Mouse (Mus musculus): ENCODE measurements around the gene Dhrs11. TPM values are rescaled to one million over a fixed set of nuclear protein-coding genes. Genes with fewer than 3 reads are reported as not detected.
"Not testable (repeated sequence)": the region's sequence is repeated elsewhere in the genome, so short reads cannot be mapped to it uniquely, and the experiment has no call there.

Gene Dhrs11
- polyA plus RNA-seq, 1 experiment from 2014 or later = 5.8 TPM

DNA sequence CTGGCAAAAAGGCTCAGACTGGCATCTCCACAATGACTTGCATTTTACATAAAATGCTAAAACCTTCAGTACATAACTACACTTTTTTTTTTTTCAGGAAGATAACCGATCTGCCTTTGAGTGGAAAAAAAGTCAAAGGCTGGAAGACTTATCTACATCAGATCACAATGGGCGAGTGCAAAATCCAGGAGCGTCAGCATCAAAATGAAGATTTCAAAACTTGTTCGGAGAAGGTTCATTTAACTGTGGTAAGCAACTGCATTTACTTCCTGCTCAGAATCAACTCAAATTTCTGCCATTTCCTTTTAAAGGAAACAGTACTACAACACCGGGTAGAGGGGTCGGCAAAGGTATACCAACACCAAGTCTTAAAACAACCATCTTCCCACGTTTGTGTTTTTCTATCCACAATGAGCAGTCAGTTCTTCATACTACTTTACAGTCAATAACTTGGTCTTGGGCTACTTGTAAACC is 40.0 kb upstream of the Dhrs11 start:
- H3K36me3 ChIP-seq (ENCODE audit: control insufficient read depth, insufficient read depth, low read length) = no peaks in the 10 kb centered on the region
- H3K27me3 ChIP-seq (ENCODE audit: control insufficient read depth, insufficient read depth, low read length) = no peaks in the 10 kb centered on the region
- 16% methylated on average over 7 of the region's 7 CpGs for WGBS
- H3K4me3 ChIP-seq (replicated peaks; ENCODE audit: low read depth, low read length) = peak overlapping the region; percentile 86
- peak overlapping the region; percentile 66 for H3K4me2 ChIP-seq (ENCODE audit: low read length)
- DNase-seq = no peak
- ATAC-seq (ENCODE audit: low FRiP score, low TSS enrichment) = no peak
- peak overlapping the region; percentile 80 for H3K9ac ChIP-seq (replicated peaks; ENCODE audit: low read length)
- no peak overlapping the region; the same call in 1 of the 2 replicates for H3K27ac ChIP-seq (replicated peaks; ENCODE audit: low read depth, low read length)
- peaks cover 19% of the 10 kb centered on the region for H3K4me1 ChIP-seq (ENCODE audit: control insufficient read depth, insufficient read depth, low read length)
- H3K9me3 ChIP-seq (ENCODE audit: control insufficient read depth, low read length) = no peaks in the 10 kb centered on the region

DNA sequence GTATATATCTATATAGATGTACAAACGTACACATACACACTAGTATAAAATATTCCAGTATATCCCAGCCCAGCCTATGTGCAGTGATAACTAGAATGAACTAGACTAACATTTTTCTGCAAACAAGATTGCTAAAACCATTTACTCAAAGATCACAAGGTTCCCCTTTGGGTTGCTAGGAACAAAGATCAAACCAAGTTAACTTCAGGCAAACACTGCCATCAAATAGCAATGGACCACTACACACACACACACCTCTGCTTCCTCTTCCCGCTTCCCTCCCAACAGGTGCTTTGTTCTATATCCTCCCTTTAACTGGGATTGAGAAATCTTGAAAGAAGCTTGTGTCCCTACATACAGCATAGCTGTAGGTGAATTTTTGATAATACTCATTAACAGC is 38.8 kb upstream of the Dhrs11 start:
- DNase-seq = no peak
- Histone ChIP-seq H3K27me3 (ENCODE audit: control insufficient read depth, insufficient read depth, low read length) (no peaks in the 10 kb centered on the region), H3K27ac (replicated peaks; ENCODE audit: low read depth, low read length) (no peak overlapping the region), H3K4me1 (ENCODE audit: control insufficient read depth, insufficient read depth, low read length) (peaks cover 19% of the 10 kb centered on the region), H3K9ac (replicated peaks; ENCODE audit: low read length) (no peak overlapping the region), H3K4me2 (ENCODE audit: low read length) (peak overlapping the region; percentile 32), H3K4me3 (replicated peaks; ENCODE audit: low read depth, low read length) (0 out of 2 replicates have a peak overlapping the region, but pooled peaks have one; percentile 8), H3K9me3 (ENCODE audit: control insufficient read depth, low read length) (no peaks in the 10 kb centered on the region), H3K36me3 (ENCODE audit: control insufficient read depth, insufficient read depth, low read length) (peaks cover 2% of the 10 kb centered on the region; the same call in 1 of the 2 replicates)
- 93% methylated on average over 2 of the region's 2 CpGs for WGBS
- ATAC-seq (ENCODE audit: low FRiP score, low TSS enrichment) = no peak

DNA sequence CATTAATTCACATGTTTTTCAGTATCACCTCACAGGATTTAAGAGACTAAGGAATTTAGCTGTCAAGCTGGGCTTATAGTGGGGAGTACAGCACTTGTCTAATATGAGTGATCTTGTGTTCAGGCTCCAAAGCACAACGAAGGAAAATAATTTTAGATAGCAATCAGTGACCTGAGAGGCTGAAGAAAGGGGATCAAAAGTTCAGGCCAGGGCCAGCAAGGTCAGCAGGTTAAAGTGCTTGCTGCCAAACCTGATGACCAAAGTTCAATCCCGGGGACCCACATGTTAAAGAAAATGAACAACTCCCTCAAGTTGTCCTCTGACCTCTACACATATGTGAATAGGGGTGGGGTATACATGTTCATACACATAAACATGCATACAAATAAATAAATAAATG is 36.5 kb upstream of the Dhrs11 start:
- H3K27me3 ChIP-seq (ENCODE audit: control insufficient read depth, insufficient read depth, low read length) = no peaks in the 10 kb centered on the region
- WGBS = 90% methylated on average over 2 of the region's 2 CpGs
- H3K9ac ChIP-seq (replicated peaks; ENCODE audit: low read length) = no peak overlapping the region

DNA sequence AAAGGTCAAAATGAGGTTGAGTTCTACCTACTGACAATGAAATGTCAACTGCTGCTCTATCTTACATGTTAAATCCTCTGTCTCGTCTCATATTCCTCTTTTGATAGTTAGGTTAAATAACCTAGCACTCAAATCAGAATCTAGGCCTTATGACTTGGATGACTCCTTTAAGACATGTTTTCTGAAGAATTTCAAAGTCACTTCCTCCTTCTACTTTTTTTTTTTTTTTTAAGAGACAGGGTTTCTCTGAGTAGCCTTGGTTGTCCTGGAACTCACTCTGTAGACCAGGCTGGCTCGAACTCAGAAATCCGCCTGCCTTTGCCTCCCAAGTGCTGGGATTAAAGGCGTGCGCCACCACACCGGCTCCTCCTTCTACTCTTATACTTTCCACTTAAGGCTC is 26.5 kb upstream of the Dhrs11 start:
- Histone ChIP-seq H3K4me3 (replicated peaks; ENCODE audit: low read depth, low read length) (no peak overlapping the region), H3K9ac (replicated peaks; ENCODE audit: low read length) (no peak overlapping the region), H3K4me1 (ENCODE audit: control insufficient read depth, insufficient read depth, low read length) (no peaks in the 10 kb centered on the region), H3K9me3 (ENCODE audit: control insufficient read depth, low read length) (no peaks in the 10 kb centered on the region), H3K36me3 (ENCODE audit: control insufficient read depth, insufficient read depth, low read length) (peaks cover 68% of the 10 kb centered on the region), H3K27me3 (ENCODE audit: control insufficient read depth, insufficient read depth, low read length) (no peaks in the 10 kb centered on the region), H3K4me2 (ENCODE audit: low read length) (no peak overlapping the region), H3K27ac (replicated peaks; ENCODE audit: low read depth, low read length) (no peak overlapping the region)
- DNase-seq = no peak
- 95% methylated on average over 6 of the region's 6 CpGs for WGBS
- ATAC-seq (ENCODE audit: low FRiP score, low TSS enrichment) = no peak

More for the DNA sequence above, 36.5 kb upstream of the Dhrs11 start:
- no peaks in the 10 kb centered on the region for H3K9me3 ChIP-seq (ENCODE audit: control insufficient read depth, low read length)
- DNase-seq (no peak), ATAC-seq (ENCODE audit: low FRiP score, low TSS enrichment) (no peak)
- no peak overlapping the region for H3K4me3 ChIP-seq (replicated peaks; ENCODE audit: low read depth, low read length)
- peaks cover 10% of the 10 kb centered on the region for H3K36me3 ChIP-seq (ENCODE audit: control insufficient read depth, insufficient read depth, low read length)
- no peak overlapping the region for H3K27ac ChIP-seq (replicated peaks; ENCODE audit: low read depth, low read length)
- H3K4me2 ChIP-seq (ENCODE audit: low read length) = no peak overlapping the region
- H3K4me1 ChIP-seq (ENCODE audit: control insufficient read depth, insufficient read depth, low read length) = peaks cover 13% of the 10 kb centered on the region

DNA sequence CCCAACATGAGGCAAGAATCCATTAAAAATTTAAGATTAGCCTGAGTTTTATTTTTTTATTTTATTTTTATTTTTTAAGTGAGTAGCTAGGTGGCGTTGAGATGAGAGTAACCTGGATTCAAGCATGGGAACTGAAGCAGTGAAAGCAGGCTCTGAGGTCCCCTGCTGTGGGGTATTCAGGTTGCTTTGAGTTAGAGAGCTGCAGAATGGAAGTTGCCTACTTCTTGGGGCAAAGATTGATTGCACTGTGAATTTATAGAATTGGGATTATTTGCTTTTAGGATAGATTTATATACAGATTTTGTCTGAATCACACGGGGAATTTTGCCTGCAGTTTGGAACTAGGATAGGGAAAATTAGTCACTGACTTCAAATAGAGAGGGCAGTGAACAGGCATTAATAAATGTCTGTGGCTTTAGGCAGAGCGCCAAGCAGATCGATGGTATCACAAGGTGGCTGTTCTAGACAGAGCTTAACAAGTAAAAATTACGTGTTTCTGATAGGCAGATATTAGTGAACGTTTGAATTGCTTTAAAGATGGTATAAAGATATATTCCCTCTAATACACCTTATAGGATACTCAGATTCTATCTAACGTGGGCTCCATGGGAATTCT is 18.8 kb upstream of the Dhrs11 start:
- WGBS = 92% methylated on average over 7 of the region's 7 CpGs
- DNase-seq (no peak), ATAC-seq (ENCODE audit: low FRiP score, low TSS enrichment) (no peak)
- H3K4me2 ChIP-seq (ENCODE audit: low read length) = no peak overlapping the region
- peaks cover 48% of the 10 kb centered on the region for H3K36me3 ChIP-seq (ENCODE audit: control insufficient read depth, insufficient read depth, low read length)
- no peaks in the 10 kb centered on the region for H3K9me3 ChIP-seq (ENCODE audit: control insufficient read depth, low read length)
- no peak overlapping the region for H3K9ac ChIP-seq (replicated peaks; ENCODE audit: low read length)
- no peak overlapping the region for H3K4me3 ChIP-seq (replicated peaks; ENCODE audit: low read depth, low read length)
- no peaks in the 10 kb centered on the region for H3K4me1 ChIP-seq (ENCODE audit: control insufficient read depth, insufficient read depth, low read length)
- no peaks in the 10 kb centered on the region for H3K27me3 ChIP-seq (ENCODE audit: control insufficient read depth, insufficient read depth, low read length)
- H3K27ac ChIP-seq (replicated peaks; ENCODE audit: low read depth, low read length) = no peak overlapping the region

DNA sequence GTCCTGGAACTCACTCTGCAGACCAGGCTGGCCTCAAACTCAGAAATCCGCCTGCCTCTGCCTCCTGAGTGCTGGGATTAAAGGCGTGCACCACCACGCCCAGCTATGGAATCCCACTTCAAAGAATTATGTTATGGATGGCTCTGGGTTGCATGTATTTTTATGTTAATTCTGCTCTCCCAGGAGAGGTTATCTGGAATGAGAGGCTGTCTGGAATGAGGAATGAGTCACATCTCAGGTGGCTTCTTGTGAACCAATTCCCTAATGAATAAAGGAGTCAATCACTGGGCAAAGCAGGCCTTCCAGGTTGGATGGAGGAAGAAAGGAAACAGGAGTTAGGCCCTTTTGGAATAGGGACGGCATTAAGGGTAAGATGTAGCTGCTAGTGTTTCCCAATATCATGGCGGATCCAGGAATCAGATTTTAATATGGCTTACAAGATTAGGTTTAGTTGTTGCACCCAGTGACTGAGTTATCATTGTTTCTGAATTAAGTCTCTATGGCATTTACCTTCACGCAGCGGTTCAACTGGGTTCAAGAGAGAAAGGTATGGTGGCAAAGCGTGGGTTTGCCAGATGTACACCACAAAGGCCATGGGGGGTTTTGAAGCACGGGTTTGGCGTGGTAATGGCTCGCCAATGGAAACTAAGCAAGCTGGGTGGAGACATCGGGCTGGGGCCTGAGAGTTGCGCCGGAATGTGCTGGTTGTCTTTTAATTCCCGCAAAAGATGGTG is 18.1 kb upstream of the Dhrs11 start:
- Histone ChIP-seq H3K27ac (replicated peaks; ENCODE audit: low read depth, low read length) (no peak overlapping the region), H3K4me2 (ENCODE audit: low read length) (no peak overlapping the region), H3K4me1 (ENCODE audit: control insufficient read depth, insufficient read depth, low read length) (no peaks in the 10 kb centered on the region), H3K9ac (replicated peaks; ENCODE audit: low read length) (no peak overlapping the region), H3K36me3 (ENCODE audit: control insufficient read depth, insufficient read depth, low read length) (peaks cover 42% of the 10 kb centered on the region), H3K27me3 (ENCODE audit: control insufficient read depth, insufficient read depth, low read length) (no peaks in the 10 kb centered on the region), H3K9me3 (ENCODE audit: control insufficient read depth, low read length) (no peaks in the 10 kb centered on the region), H3K4me3 (replicated peaks; ENCODE audit: low read depth, low read length) (no peak overlapping the region)
- 96% methylated on average over 15 of the region's 15 CpGs for WGBS
- ATAC-seq (ENCODE audit: low FRiP score, low TSS enrichment) (no peak), DNase-seq (no peak)

DNA sequence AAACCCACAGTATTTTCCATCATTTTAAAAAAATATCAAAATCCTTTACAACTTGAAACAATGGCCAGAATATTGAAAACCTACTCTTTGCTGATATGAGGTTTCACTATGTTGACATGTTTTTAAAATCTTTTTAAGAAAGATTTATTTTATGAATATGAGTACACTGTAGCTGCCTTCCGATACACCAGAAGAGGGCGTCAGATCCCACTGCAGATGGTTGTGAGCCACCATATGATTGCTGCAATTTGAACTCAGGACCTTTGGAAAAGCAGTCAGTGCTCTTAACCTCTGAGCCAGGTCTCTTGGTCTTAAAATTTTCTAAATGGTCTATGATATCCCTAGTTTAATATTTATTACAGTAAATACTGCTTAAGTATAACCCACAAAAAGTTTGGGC is 10.5 kb upstream of the Dhrs11 start:
- peaks cover 64% of the 10 kb centered on the region for H3K36me3 ChIP-seq (ENCODE audit: control insufficient read depth, insufficient read depth, low read length)
- H3K27me3 ChIP-seq (ENCODE audit: control insufficient read depth, insufficient read depth, low read length) = no peaks in the 10 kb centered on the region
- H3K9me3 ChIP-seq (ENCODE audit: control insufficient read depth, low read length) = no peaks in the 10 kb centered on the region
- H3K27ac ChIP-seq (replicated peaks; ENCODE audit: low read depth, low read length) = no peak overlapping the region
- H3K9ac ChIP-seq (replicated peaks; ENCODE audit: low read length) = no peak overlapping the region
- no peak for ATAC-seq (ENCODE audit: low FRiP score, low TSS enrichment)
- no peak for DNase-seq
- no peaks in the 10 kb centered on the region for H3K4me1 ChIP-seq (ENCODE audit: control insufficient read depth, insufficient read depth, low read length)
- WGBS = 91% methylated on average over 2 of the region's 2 CpGs
- no peak overlapping the region for H3K4me2 ChIP-seq (ENCODE audit: low read length)
- H3K4me3 ChIP-seq (replicated peaks; ENCODE audit: low read depth, low read length) = no peak overlapping the region

DNA sequence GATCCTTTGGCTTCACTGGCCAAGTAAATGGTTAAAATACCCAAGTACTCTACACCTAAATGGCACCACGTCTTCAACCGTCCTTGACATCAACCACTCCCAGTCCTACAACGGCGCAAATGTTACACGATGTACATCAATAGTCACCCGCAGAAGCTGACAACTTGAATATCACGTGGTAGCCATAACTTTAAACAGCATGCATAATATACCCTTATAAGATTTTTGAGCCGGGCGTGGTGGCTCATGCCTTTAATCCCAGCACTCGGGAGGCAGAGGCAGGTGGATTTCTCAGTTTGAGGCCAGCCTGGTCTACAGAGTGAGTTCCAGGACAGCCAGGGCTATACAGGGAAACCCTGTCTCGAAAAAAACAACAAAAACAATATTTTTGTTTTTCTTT is 701 bp upstream of the Dhrs11 start:
- Histone ChIP-seq H3K27ac (replicated peaks; ENCODE audit: low read depth, low read length) (peak overlapping the region; percentile 60), H3K4me2 (ENCODE audit: low read length) (peak overlapping the region; percentile 97), H3K9ac (replicated peaks; ENCODE audit: low read length) (peak overlapping the region; percentile 56; the same call in 1 of the 2 replicates), H3K36me3 (ENCODE audit: control insufficient read depth, insufficient read depth, low read length) (peaks cover 34% of the 10 kb centered on the region), H3K4me3 (replicated peaks; ENCODE audit: low read depth, low read length) (peak overlapping the region; percentile 56)
- not testable (repeated sequence) for H3K9me3 ChIP-seq (ENCODE audit: control insufficient read depth, low read length); H3K27me3 ChIP-seq (ENCODE audit: control insufficient read depth, insufficient read depth, low read length); ATAC-seq (ENCODE audit: low FRiP score, low TSS enrichment); DNase-seq; H3K4me1 ChIP-seq (ENCODE audit: control insufficient read depth, insufficient read depth, low read length)
- 73% methylated on average over 11 of the region's 11 CpGs for WGBS
